Mouse (Mus musculus): ENCODE measurements around the gene Carm1.
"Not testable (repeated sequence)": the region's sequence is repeated elsewhere in the genome, so short reads cannot be mapped to it uniquely, and the experiment has no call there.

The Carm1 gene

GRCm38 (mm10) chr9:21578226-21578625, 31.5 kb downstream of the Carm1 start:
- DNase-seq = no peak

DNA sequence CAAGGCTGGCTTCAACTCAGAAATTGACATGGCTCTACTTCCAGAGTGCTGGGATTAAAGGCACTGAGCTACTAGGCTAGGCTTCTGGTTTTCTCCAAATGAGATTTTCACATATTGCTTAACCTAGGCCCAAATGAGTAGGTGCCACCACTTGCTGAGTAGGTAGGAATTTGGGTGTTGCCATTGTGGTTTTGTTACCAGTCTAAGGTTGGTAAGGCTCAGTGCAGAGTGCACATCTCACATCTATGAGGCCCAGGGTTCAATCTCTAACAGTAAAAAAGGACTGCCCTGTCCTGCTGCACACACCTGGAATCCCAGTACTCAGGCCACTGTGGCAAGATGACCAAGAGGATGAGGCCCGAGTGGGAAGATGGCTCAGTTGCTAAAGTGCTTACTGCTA, 38.7 kb downstream of the Carm1 start:
- DNase-seq = no peak

- DNase-seq = no peak
Observed at GRCm38 (mm10) chr9:21587678-21588349, 41.1 kb downstream of the Carm1 start.

- DNase-seq = no peak
Observed at GRCm38 (mm10) chr9:21588350-21588749, 41.7 kb downstream of the Carm1 start.

GRCm38 (mm10) chr9:21589538-21589937, 42.8 kb downstream of the Carm1 start:
- no peak for DNase-seq

- no peak for DNase-seq
Observed at GRCm38 (mm10) chr9:21591127-21591830, 44.6 kb downstream of the Carm1 start.

- peak; percentile 13 for DNase-seq
Observed at GRCm38 (mm10) chr9:21591831-21592702, 45.4 kb downstream of the Carm1 start.

GRCm38 (mm10) chr9:21592703-21593121, 46.0 kb downstream of the Carm1 start, which contains the start of the genes Timm29 and Yipf2:
Gene Timm29 (plus strand): TSS chr9:21592722.
Gene Yipf2 (minus strand): TSS chr9:21592828.
- DNase-seq = peak; percentile 83

DNA sequence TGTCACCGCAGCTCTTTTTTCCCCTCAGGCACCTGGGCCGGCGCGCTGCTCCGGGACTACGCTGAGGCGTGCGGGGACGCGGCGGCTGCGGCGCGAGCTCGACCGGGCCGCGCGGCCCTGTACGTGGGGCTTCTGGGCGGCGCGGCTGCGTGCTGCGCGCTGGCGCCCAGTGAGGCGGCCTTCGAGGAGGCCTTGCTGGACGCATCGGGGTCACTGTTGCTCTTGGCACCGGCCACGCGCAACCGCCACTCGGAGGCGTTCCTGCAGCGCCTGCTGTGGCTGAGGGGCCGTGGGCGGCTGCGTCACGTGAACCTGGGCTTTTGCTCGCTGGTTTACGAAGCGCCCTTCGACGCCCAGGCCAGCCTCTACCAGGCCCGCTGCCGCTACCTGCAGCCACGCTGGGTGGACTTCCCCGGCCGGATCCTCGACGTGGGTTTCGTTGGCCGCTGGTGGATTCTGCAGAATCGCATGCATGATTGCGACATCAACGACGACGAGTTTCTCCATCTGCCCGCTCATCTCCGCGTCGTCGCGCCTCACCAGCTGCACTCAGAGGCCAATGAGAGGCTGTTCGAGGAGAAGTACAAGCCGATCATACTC, 46.5 kb downstream of the Carm1 start:
- DNase-seq = peak; percentile 54

GRCm38 (mm10) chr9:21594350-21594749, 47.7 kb downstream of the Carm1 start:
- DNase-seq = not testable (repeated sequence)

DNA sequence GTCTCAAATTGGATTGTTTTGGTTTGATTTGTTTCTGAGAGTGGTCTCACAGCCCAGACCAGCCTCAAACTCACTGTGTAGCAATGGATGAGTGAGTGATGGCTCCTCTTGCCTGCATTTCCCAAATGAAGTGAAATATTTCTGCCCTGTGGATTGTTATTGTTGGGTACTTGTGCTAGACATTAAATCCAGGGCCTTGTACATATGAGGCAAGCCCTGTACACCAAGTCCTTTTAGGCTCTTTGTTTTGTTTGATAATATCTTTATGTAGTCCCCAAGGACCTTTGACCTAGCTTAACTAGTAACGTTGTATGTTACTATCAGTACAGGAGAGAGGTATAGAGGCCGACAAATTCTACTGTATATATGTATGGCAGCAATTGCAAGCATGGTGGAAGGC, 48.1 kb downstream of the Carm1 start:
- no peak for DNase-seq

DNA sequence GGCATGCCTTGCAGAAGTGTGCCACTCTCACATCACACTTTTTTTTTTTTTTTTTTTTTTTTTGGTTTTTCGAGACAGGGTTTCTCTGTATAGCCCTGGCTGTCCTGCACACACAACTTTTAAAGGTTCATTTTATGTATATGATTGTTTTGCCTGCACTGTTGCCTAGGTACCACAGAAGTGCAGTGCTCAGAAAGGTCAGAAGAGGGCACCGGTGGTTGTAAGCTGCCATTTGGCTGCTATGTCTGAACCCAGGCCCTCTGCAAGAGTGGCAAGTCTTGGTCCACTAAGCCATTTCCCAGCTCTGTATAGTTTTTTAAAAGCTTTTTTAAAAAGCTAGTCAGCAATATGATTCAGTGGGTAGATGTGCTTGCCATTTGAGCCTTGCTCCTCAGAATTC, 51.5 kb downstream of the Carm1 start:
- peak; percentile 16 for DNase-seq

DNA sequence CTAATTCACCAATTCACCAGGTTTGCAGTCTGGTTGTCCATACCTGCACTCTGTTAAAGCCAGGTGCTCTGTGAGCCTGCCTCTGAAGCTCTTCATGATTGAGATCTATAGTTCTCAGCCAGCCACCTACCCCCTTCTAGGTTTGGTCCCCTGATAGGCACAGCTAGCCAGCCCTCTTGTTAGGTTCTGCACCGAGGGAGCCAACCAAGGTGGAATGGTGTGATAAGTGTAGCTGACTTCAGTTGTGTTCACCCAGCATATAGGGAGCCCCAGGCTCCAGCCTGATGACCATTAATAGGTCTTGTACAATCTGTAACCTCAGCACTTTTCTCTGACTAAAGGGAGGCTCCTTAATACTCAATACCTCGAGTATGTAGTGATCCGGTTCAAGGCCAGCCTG, 53.5 kb downstream of the Carm1 start:
- DNase-seq = no peak

GRCm38 (mm10) chr9:21601073-21601472, 54.4 kb downstream of the Carm1 start:
- DNase-seq = no peak

- DNase-seq = peak; percentile 61
Observed at GRCm38 (mm10) chr9:21601722-21602399, 55.2 kb downstream of the Carm1 start.

- no peak for DNase-seq
Observed at GRCm38 (mm10) chr9:21604119-21604518, 57.4 kb downstream of the Carm1 start.

DNA sequence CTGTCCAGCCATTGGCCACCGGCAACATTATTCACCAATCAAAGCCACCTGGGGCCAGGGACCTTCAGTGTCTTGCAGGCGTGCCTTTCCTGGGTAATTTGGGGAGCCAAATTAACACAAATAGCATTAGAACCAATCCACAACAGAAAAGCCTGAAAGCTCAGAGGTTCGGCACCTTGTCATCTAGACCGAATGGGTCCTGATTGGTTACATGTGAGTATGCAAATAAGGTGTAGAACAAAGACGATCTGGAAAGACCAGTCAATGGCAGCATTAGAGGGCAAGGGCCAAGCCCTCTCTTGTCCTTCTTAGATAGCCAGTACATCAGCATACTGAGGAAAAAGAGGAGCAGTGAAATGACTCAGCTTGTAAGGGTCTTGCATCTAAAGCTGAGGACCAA, 59.2 kb downstream of the Carm1 start:
- DNase-seq = no peak

DNA sequence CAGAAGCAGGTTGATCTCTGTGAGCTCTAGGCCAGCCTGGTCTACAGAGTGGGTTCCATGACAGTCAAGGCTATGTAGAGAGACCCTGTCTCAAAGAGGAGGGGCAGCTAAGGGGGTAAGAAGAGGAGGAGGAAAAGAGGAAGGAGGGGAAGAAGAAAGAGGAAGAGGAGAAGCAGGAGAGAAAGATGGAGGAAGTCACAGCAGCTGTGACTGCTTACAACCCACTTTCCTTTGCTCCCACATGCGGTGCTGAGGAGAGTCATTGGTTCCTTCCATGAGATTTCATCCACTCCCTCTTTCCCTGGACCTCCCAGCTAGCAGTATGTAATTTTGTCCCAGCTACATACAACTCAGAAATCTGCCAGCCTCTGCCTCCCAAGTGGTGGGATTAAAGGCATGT, 60.0 kb downstream of the Carm1 start:
- no peak for DNase-seq

GRCm38 (mm10) chr9:21609861-21610260, 63.2 kb downstream of the Carm1 start:
- DNase-seq = no peak

GRCm38 (mm10) chr9:21614864-21615616, 68.3 kb downstream of the Carm1 start:
- no peak for DNase-seq

DNA sequence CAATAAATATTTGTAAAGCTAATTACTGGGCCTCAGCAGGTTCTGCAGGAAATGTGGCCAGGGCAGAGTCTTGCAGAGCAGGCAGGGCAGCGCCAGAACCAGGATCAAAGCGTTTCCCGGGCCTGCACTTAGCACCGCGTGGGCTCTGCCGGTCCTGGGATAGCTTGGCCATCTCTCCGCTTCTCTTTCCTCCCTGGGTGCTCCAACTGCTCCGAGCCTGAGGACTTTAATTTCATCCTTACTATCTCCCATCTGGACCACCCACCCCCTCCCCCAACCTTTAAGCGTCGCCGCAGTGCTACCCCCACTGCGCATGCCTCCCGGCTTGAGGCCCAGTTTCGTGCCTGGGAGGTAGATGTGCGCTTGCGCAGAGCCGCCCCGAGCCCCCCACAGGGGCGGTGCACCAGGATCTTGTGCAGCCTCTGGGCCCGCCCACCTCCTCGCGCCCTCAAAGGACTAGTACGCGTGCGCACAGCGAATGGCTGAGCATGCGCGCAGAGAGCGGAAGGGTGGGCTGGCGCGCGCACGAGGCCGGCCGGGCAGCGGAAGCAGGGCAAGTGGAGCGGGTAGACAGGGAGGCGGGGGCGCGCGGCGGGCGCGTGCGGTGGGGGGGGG, 69.0 kb downstream of the Carm1 start, which contains the start of gene Smarca4:
TSS of gene Smarca4 (plus strand) at position 553 of the 615 bp plus-strand sequence.
- peak; percentile 99 for DNase-seq

Data from right cerebral cortex, postnatal 4 days (tissue).